Mouse (Mus musculus): ENCODE measurements at regions not wholly inside any gene's neighbourhood (a gene's known extent, or its start where the extent isn't known, plus 50 kb on each side); places are given as distances from the start of the nearest gene placed in this dataset.

DNA sequence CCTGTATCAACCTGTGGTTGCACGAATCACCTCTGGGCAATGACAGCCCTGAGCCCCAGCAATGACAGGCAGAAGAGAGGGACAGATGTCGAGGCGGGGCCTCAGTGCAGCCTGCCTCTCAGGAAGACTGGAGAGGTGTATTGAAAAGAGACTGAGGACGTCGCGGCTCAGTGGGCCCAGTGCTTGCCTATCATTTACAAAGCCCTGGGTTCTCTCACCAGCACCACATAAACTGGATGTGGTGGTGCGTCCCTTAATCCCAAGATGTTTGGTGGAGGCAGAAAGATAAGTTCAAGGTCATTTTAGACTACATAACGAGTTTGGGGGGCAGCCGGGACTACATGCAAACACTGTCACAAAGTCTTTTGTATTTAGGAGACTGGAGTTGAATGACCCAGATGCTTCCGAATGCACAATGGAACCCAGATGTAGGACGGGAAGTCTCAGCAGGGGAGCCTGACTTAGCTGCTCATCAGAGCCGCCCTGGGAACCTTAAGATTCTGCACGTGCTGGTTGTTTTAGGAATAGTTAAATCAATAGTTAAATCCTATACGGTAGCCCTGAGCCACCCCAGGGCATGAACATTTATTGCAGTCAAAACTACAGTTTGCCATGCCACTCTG is 72.8 kb downstream of the Gadd45g start:
- TF ChIP-seq POLR2A (IDR thresholded peaks at IDR 0.05; ENCODE audit: low read depth, low read length) = no peak
- TF ChIP-seq CTCF (IDR thresholded peaks at IDR 0.05; ENCODE audit: extremely low read depth, insufficient read depth, insufficient read length, insufficient replicate concordance) = no peak

All from spleen, adult 2 months (tissue).